Comparison of ENCODE assay signal across 8 mouse cellular contexts in the genomic region with DNA sequence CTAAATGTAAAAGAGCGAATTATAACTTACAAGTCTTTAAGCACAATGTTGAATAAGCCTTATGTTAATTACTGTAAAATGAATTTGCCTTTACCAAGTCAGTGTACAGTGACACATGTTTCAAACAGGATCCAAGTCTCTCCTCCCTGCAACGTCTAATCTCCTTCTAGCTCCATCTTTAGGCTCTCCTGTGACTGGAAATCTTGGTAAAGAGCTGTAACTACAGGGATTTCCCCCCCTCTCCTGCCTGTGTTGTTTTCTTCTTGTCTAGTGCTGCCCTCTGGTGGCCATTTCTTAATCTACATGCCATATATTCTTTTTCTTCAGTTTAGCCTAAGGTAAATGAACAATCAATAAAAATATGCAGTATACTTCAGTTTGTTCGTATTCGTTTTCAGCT.
DNase-seq lines count a peak whose midpoint lies in the region; ATAC-seq lines count a peak whose summit lies in the region.

No protein-coding gene starts in this region.

- no peaks in the 10 kb centered on the region for H3K27me3 ChIP-seq in intestine, embryonic 15.5 days (replicated peaks)
- peaks cover 29% of the 10 kb centered on the region for H3K27me3 ChIP-seq in midbrain, embryonic 10.5 days (ENCODE audit: low read depth, poor library complexity, severe bottlenecking)

- H3K9ac ChIP-seq in intestine, embryonic 15.5 days = no peak overlapping the region

- DNase-seq in ovary, adult 18-20 months (ENCODE audit: low spot score) = peak; percentile 10
- DNase-seq in ovary, postnatal 36 days (ENCODE audit: low spot score) = no peak
- peak; percentile 95 for DNase-seq in embryo, embryonic 10.5 days (ENCODE audit: low spot score)
- DNase-seq in gonadal fat pad, adult 2 months (ENCODE audit: low read depth) = peak; percentile 20
- peak; percentile 88 to 94 for DNase-seq in left cerebral cortex, postnatal 25 days (ENCODE audit: low spot score in 2 of 2)
- DNase-seq in midbrain, embryonic 10.5 days (ENCODE audit: low spot score) = peak; percentile 53
- DNase-seq in right cerebral cortex, postnatal 4 days = peak; percentile 77

- peak overlapping the region; percentile 42; the same call in 1 of the 2 replicates for H3K27ac ChIP-seq in intestine, embryonic 15.5 days
- peak overlapping the region; percentile 81; the same call in 1 of the 2 replicates for H3K27ac ChIP-seq in midbrain, embryonic 10.5 days (replicated peaks)

- intact Hi-C loops in left cerebral cortex, postnatal 25 days (cut with DNase I) = loop anchor here (1.0 to 2.0 kb wide), 3 partner anchors 226 to 370 kb away; no protein-coding TSS in a partner anchor

- peaks cover 3% of the 10 kb centered on the region; the same call in 1 of the 2 replicates for H3K4me1 ChIP-seq in intestine, embryonic 15.5 days (replicated peaks)
- peaks cover 16% of the 10 kb centered on the region for H3K4me1 ChIP-seq in midbrain, embryonic 10.5 days

- H3K4me2 ChIP-seq in intestine, embryonic 15.5 days (replicated peaks) = peak overlapping the region; percentile 48

- WGBS in intestine, embryonic 15.5 days = 20% methylated on average over 4 of the region's 4 CpGs
- 24% methylated on average over 4 of the region's 4 CpGs for WGBS in midbrain, embryonic 10.5 days

- no peaks in the 10 kb centered on the region for H3K9me3 ChIP-seq in intestine, embryonic 15.5 days
- no peaks in the 10 kb centered on the region for H3K9me3 ChIP-seq in midbrain, embryonic 10.5 days (replicated peaks)

- peak; percentile 83 for ATAC-seq in intestine, embryonic 15.5 days

- no peaks in the 10 kb centered on the region for H3K36me3 ChIP-seq in intestine, embryonic 15.5 days
- H3K36me3 ChIP-seq in midbrain, embryonic 10.5 days = no peaks in the 10 kb centered on the region

- 0 out of 2 replicates have a peak overlapping the region, but pooled peaks have one; percentile 9 for H3K4me3 ChIP-seq in intestine, embryonic 15.5 days (replicated peaks)
- peak overlapping the region; percentile 47 for H3K4me3 ChIP-seq in midbrain, embryonic 10.5 days
